Mouse (Mus musculus) heart, embryonic 16.5 days (tissue): ENCODE measurements around the gene Metap1. TPM values are rescaled to one million over a fixed set of nuclear protein-coding genes. Genes with fewer than 3 reads are reported as not detected.

Experiments
- ATAC-seq: fragments of 200-750 bp; cut with Nextera tagmentation; replicated peaks from 2 replicates; pipeline ENCODE4 v1.8.0; 2017; ENCODE audit warnings: moderate number of reproducible peaks; ENCODE audit not compliant: insufficient read depth, low FRiP score; ENCODE audit errors: extremely low read depth
- H3K27ac ChIP-seq: fragments of 300-500 bp; sonication (generic); 2 replicates; pipeline ENCODE4 v1.5.1; 2014; ENCODE audit warnings: mild to moderate bottlenecking, low read length, control low read depth, moderate library complexity
- H3K27me3 ChIP-seq: fragments of 300-500 bp; sonication (generic); 2 replicates; pipeline ENCODE4 v1.6.1; 2014; ENCODE audit warnings: low read length, mixed read lengths; ENCODE audit not compliant: control insufficient read depth, insufficient read depth
- H3K36me3 ChIP-seq: fragments of 300-500 bp; sonication (generic); 2 replicates; pipeline ENCODE4 v1.6.1; 2014; ENCODE audit not compliant: control insufficient read depth, insufficient read depth
- H3K4me1 ChIP-seq: fragments of 300-500 bp; sonication (generic); 2 replicates; pipeline ENCODE4 v1.6.1; 2014; ENCODE audit warnings: low read length, mixed read lengths; ENCODE audit not compliant: control insufficient read depth, insufficient read depth
- H3K4me2 ChIP-seq: fragments of 300-500 bp; sonication (generic); 2 replicates; pipeline ENCODE4 v1.6.1; 2014; ENCODE audit warnings: low read depth, mild to moderate bottlenecking, control low read depth, low read length
- H3K4me3 ChIP-seq: fragments of 300-500 bp; sonication (generic); 2 replicates; pipeline ENCODE4 v1.5.1; 2014; ENCODE audit warnings: mild to moderate bottlenecking, control low read depth, low read length
- H3K9ac ChIP-seq: fragments of 300-500 bp; sonication (generic); 2 replicates; pipeline ENCODE4 v1.6.1; 2014; ENCODE audit warnings: low read length, control low read depth
- H3K9me3 ChIP-seq: fragments of 300-500 bp; sonication (generic); replicated peaks from 2 replicates; pipeline ENCODE4 v1.6.1; 2016; ENCODE audit warnings: low read length; ENCODE audit not compliant: control insufficient read depth
- WGBS: fragments of 180-500 bp; shearing (Covaris S2); extraction: QIAGEN DNeasy Blood & Tissue Kit; methylation state at CpG from one replicate; pipeline ENCODE4 v1.1.7; 2014; 5-methylcytosine and 5-hydroxymethylcytosine counted together
- polyA plus RNA-seq: library from polyadenylated mRNA; unstranded; fragments of >200 nt; fragmentation: Nextera tagmentation; extraction: Ambion mirVana; gene quantifications from 2 replicates; pipeline ENCODE4 v1.2.1, GENCODE M21; 2015

Gene Metap1
- 35.6 and 41.4 TPM in 2 replicates for polyA plus RNA-seq

DNA sequence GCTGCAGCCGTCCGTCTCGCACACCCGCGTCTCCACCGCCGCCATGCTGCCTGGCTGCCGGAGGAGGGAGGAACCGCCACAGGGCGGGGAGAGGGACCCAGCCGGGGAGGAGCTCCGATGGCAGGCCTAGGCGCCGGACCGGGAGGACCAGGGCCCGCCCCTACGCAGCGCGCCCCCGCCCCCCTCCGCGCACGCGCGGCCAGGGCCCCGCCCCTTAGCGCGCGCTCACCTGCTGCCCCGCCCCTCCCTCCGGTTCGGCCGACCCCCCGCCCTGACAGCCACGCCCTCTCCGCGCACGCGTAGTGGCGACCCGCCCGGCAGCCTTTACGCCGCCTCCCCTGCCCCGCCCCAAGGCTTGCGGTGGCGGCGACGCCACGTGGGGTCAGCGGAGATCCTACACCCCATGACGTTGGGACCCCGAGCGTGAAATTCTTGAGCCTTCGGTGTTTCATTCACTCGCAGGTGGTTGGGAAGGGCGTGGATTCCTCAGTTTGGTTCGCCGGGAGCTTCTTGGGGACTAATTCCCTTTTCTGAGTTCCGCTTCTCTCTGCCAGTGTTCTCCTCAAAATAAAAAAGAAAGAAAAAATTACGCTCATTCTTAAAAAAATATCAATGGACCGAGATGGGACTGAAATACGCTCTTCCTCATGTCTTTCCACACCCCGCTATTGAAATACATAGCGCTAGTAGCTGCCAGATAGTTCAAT is at the start of gene Metap1:
Gene Metap1, minus strand, starts transcription at position 189 of the 707 bp plus-strand sequence.
- Histone ChIP-seq H3K4me3 (peak within 1 kb of the TSS; percentile 94), H3K27me3 (no peaks in the 10 kb centered on the region), H3K27ac (peak within 1 kb of the TSS; percentile 81), H3K4me1 (peaks cover 9% of the 10 kb centered on the region), H3K36me3 (peaks cover 9% of the 10 kb centered on the region), H3K9me3 (no peaks in the 10 kb centered on the region), H3K4me2 (peak within 1 kb of the TSS; percentile 87), H3K9ac (peak within 1 kb of the TSS; percentile 93)
- WGBS, result under 1% methylated on average over 42 of the region's 65 CpGs
- ATAC-seq, result peak; percentile 99

DNA sequence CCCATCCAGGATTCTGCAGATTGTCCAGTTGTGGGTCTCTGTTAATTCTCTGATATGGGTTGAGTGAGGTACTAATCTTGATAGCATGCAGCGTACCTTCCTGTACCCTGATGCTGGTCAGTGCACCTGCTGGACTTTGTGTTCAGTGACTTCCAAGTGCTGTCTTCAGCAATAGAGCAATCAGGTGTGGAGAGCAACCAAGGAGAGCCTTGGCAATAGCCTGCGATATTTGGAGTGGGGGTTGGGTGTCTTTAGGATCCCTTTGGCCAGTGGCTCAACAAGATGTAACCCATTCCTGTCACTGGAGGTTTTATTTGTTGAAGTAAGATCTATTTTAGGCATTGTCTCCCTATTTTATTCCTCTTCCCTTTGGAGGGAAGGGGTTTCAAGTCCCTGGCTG is 46.7 kb upstream of the Metap1 start:
- 93% methylated on average over 2 of the region's 2 CpGs for WGBS

DNA sequence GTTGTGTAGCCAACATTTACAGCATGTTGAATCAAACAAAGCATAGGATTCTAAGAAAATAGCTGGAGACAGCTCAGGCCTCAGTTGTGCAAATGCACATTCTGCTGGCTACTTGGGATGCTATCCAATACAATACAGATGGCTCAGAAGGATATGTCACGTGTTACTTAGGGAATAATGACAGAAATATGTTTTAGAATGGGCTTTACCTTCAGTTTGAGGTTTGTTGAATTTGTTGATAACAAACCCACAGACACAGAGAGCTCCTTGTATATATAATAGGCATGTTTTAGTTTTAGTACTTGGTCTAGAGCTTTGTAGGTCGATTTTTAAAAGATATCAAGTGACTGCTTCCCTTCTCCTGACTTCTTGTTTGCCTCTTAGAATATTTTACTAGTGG is 43.4 kb upstream of the Metap1 start:
- H3K27ac ChIP-seq, result no peak overlapping the region
- H3K4me3 ChIP-seq, result no peak overlapping the region
- no peak overlapping the region for H3K4me2 ChIP-seq
- WGBS, result 61% methylated on average over 2 of the region's 2 CpGs
- H3K27me3 ChIP-seq, result no peaks in the 10 kb centered on the region
- no peak for ATAC-seq
- no peak overlapping the region for H3K9ac ChIP-seq
- H3K4me1 ChIP-seq, result peaks cover 26% of the 10 kb centered on the region
- H3K9me3 ChIP-seq, result no peaks in the 10 kb centered on the region
- peaks cover 4% of the 10 kb centered on the region; the same call in 1 of the 2 replicates for H3K36me3 ChIP-seq

More for the DNA sequence above, 46.7 kb upstream of the Metap1 start:
- no peak for ATAC-seq
- H3K9me3 ChIP-seq, result no peaks in the 10 kb centered on the region
- no peak overlapping the region for H3K4me2 ChIP-seq
- H3K27me3 ChIP-seq, result no peaks in the 10 kb centered on the region
- H3K36me3 ChIP-seq, result peaks cover 4% of the 10 kb centered on the region; the same call in 1 of the 2 replicates
- H3K27ac ChIP-seq, result no peak overlapping the region
- peaks cover 14% of the 10 kb centered on the region for H3K4me1 ChIP-seq
- no peak overlapping the region for H3K9ac ChIP-seq
- H3K4me3 ChIP-seq, result no peak overlapping the region

DNA sequence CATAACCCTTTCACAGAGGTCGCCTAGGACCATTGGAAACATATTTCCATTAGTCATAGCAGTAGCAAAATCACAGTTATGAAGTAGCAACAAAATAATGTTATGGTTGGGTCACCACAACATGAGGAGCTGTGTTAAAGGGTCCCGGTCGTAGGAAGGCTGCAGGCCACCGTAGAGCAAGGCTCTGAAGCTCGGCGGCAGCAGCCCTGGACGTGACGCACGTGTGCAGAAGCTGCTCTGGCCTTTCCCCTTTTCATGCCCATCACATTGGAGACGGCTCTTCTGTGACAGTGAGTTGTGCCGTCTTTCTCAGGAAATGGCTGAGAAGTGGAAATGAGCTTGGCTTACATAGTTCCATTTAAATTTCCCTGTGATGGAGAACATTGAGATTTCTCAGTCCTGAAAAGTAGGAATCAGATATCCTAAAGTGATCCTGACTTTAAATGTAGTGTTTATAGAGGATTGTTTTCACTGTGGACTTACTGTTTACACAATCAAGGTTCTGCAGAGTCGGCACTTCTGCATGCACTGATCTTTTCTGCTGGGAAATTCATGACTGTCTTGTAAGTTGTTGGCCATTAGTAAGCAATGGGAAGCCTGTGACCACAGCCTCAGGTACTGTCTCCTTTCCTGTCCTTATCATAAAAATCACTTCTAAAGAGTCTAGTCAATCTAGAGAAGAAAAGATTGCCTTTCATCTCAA is 42.3 kb upstream of the Metap1 start:
- H3K4me2 ChIP-seq, result no peak overlapping the region
- 55% methylated on average over 12 of the region's 12 CpGs for WGBS
- peaks cover 4% of the 10 kb centered on the region; the same call in 1 of the 2 replicates for H3K36me3 ChIP-seq
- no peak overlapping the region for H3K4me3 ChIP-seq
- no peak for ATAC-seq
- H3K27ac ChIP-seq, result no peak overlapping the region
- H3K9ac ChIP-seq, result no peak overlapping the region
- no peaks in the 10 kb centered on the region for H3K9me3 ChIP-seq
- H3K27me3 ChIP-seq, result no peaks in the 10 kb centered on the region
- peaks cover 26% of the 10 kb centered on the region for H3K4me1 ChIP-seq

DNA sequence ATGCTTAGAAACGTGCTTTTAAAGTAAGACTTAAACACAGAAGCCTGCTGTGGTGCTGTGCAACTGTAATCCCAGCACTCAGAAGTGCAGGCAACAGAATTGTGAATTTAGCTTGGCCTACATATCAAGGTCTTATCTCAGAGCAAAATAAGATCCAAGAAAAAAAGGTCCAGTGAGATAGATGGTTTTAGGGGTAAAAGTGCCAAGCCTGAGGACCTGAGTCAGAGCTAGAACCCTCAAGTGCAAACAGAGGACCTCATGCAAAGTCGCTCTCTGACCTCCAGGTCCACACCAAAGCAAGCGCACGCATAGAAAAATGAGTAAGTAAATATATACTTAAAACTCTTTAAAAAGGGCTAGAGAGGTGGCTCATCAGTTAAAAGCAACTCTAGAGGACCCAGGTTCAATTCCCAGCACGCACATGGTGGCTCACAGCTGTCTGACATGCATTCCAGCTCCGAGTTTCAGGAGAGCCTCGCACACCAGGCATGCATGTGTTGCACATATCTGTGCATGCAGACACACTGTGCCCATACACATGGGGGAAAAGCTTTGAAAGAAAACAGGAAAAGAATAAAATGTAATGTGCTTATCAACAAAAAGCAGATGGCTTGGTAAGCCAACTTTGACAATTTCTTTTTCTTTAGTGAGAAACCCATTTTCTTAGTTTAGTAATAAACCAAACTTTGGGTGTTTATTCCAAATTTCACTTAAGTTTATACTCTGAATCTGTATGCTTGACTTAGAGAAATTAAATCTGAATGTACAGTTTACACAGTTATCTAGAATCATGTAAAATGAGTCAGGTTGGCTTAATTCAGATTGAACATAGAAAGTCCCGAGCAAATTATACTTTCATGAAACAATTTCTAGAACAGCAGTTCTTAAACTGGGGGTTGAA is 41.5 kb upstream of the Metap1 start:
- Histone ChIP-seq H3K27me3 (no peaks in the 10 kb centered on the region), H3K36me3 (no peaks in the 10 kb centered on the region), H3K27ac (no peak overlapping the region), H3K4me1 (peaks cover 28% of the 10 kb centered on the region), H3K4me3 (no peak overlapping the region), H3K9ac (no peak overlapping the region), H3K4me2 (no peak overlapping the region), H3K9me3 (no peaks in the 10 kb centered on the region)
- ATAC-seq, result no peak
- 76% methylated on average over 8 of the region's 8 CpGs for WGBS

DNA sequence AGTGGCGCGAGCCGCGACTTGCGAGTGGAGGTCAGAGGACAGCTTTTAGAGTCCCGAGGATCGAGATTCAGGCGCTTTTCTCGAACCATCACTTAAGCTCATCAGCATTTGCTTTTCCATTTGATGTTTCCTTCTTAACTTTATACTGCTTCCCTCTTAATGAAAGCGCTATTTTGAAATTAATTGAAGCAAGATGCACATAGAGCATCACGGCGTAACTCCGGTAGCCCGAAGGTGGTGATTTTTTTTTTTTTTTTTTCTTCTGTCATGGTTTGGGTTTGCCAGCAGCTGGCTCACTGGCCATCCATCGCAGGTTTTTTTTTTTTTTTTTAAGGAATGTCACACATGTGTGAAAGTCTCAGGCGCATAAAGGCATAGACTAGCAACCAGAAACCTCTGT is 39.0 kb upstream of the Metap1 start:
- Histone ChIP-seq H3K4me2 (peak overlapping the region; percentile 94), H3K27ac (no peak overlapping the region), H3K4me1 (peaks cover 29% of the 10 kb centered on the region), H3K27me3 (no peaks in the 10 kb centered on the region), H3K9ac (peak overlapping the region; percentile 98), H3K36me3 (no peaks in the 10 kb centered on the region), H3K9me3 (no peaks in the 10 kb centered on the region), H3K4me3 (peak overlapping the region; percentile 99)
- WGBS, result 2% methylated on average over 16 of the region's 16 CpGs
- no peak for ATAC-seq

DNA sequence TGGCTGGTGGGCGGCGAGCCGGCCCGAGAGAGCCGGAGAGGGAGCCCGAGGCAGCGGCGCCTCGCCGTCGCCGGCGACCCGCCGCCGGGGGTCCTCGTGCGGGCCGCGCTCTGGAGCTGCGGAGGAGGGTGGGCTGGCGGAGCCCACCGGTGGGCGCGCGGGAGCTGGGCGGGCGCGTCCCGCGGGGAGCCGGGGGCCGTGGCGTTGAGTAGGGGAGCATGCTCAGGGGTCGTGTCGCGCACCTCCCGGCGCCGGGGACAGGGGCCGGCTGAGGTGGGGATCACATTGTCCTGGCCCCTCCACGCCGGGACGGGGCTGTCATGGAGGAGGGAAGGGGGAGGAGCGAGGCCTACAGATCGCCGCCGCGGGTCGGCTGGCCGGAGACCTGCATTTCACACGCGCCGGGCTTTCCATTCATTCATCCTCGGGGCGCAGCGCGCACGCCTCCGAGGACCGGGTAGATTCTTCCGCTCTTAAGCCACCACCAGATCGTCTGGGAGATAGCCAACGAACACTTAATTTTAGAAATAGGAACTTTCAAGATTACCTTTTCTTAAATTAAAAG is 38.4 kb upstream of the Metap1 start:
- ATAC-seq, result peak; percentile 68
- no peaks in the 10 kb centered on the region for H3K9me3 ChIP-seq
- no peaks in the 10 kb centered on the region for H3K36me3 ChIP-seq
- peaks cover 29% of the 10 kb centered on the region for H3K4me1 ChIP-seq
- H3K4me3 ChIP-seq, result peak overlapping the region; percentile 99
- under 1% methylated on average over 45 of the region's 64 CpGs for WGBS
- peak overlapping the region; percentile 94 for H3K4me2 ChIP-seq
- H3K27me3 ChIP-seq, result no peaks in the 10 kb centered on the region
- H3K27ac ChIP-seq, result peak overlapping the region; percentile 93
- H3K9ac ChIP-seq, result peak overlapping the region; percentile 98

DNA sequence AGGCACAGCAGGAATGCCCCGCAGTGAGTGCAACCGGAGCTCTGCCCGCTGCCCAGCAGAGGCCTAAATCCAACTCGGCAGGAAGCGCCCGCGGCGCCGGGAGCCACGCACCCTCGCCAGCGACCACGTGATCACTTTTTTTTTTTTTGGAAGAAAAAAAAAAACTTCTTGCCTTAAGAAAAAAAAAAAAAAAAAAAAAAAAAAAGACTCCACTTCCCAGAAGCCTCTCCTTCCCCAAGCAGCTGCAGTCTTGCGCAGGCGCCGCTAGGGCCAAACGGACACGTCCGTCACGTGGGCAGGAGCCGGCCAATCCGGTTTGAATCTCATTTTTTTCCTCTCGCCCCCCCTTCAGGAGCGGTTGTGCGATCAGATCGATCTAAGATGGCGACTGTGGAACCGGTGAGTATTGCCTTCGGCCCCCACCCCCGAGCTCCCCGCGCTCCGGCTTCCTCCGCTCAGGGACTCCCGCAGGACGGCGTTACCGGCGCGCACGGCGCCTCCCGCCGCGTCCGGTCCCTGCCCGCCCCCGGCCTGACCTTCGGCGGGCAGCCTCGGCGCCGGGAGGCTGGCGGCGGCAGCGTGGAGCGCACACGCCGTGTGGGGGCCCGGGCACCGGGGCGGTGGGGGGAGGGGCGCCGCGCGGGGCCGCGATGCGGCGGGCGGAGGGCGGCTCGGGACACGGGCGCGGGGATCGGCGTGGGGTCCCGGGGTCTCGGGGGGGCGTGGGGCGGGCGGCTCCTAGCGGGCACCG is 37.8 kb upstream of the Metap1 start:
- H3K4me1 ChIP-seq, result peaks cover 29% of the 10 kb centered on the region
- no peaks in the 10 kb centered on the region for H3K36me3 ChIP-seq
- H3K27me3 ChIP-seq, result no peaks in the 10 kb centered on the region
- peak overlapping the region; percentile 99 for H3K4me3 ChIP-seq
- peak overlapping the region; percentile 96 for H3K27ac ChIP-seq
- WGBS, result under 1% methylated on average over 80 of the region's 85 CpGs
- peak overlapping the region; percentile 98 for H3K9ac ChIP-seq
- peak overlapping the region; percentile 99 for H3K4me2 ChIP-seq
- no peaks in the 10 kb centered on the region for H3K9me3 ChIP-seq
- ATAC-seq, result peak; percentile 95
